Mouse (Mus musculus) hindbrain, embryonic 14.5 days (tissue): ENCODE data around the gene Gpr183. TPM values are rescaled to one million over a fixed set of nuclear protein-coding genes. Genes with fewer than 3 reads are reported as not detected.

Experiments
- ATAC-seq: fragments of 200-750 bp; cut with Nextera tagmentation; 2 replicates; pipeline ENCODE4 v1.8.0; 2017; ENCODE audit warnings: moderate number of reproducible peaks, mild to moderate bottlenecking, moderate TSS enrichment, moderate library complexity; ENCODE audit not compliant: low FRiP score
- DNase-seq: peaks from one replicate; pipeline ENCODE4 v3.0.0-alpha.2; 2015; ENCODE audit warnings: low spot score
- H3K27ac ChIP-seq: fragments of 300-500 bp; sonication (generic); 2 replicates; pipeline ENCODE4 v1.5.1; 2014; ENCODE audit warnings: mild to moderate bottlenecking, moderate library complexity
- H3K27me3 ChIP-seq: fragments of 300-500 bp; sonication (generic); 2 replicates; pipeline ENCODE4 v1.6.1; 2014; ENCODE audit warnings: mild to moderate bottlenecking, low read length, mixed read lengths; ENCODE audit not compliant: control insufficient read depth, insufficient read depth
- H3K36me3 ChIP-seq: fragments of 300-500 bp; sonication (generic); replicated peaks from 2 replicates; pipeline ENCODE4 v1.6.1; 2014; ENCODE audit not compliant: control insufficient read depth, insufficient read depth
- H3K4me1 ChIP-seq: fragments of 300-500 bp; sonication (generic); replicated peaks from 2 replicates; pipeline ENCODE4 v1.6.1; 2014; ENCODE audit warnings: antibody characterized with exemption, low read length, mixed read lengths; ENCODE audit not compliant: control insufficient read depth, insufficient read depth
- H3K4me2 ChIP-seq: fragments of 300-500 bp; sonication (generic); replicated peaks from 2 replicates; pipeline ENCODE4 v1.6.1; 2014; ENCODE audit warnings: mild to moderate bottlenecking, moderate library complexity
- H3K4me3 ChIP-seq: fragments of 300-500 bp; sonication (generic); replicated peaks from 2 replicates; pipeline ENCODE4 v1.5.1; 2014; ENCODE audit warnings: mild to moderate bottlenecking, low read length
- H3K9ac ChIP-seq: fragments of 300-500 bp; sonication (generic); 2 replicates; pipeline ENCODE4 v1.6.1; 2014
- H3K9me3 ChIP-seq: fragments of 300-500 bp; sonication (generic); 2 replicates; pipeline ENCODE4 v1.6.1; 2016; ENCODE audit warnings: low read length; ENCODE audit not compliant: control insufficient read depth
- WGBS: fragments of 180-500 bp; shearing (Covaris S2); extraction: QIAGEN DNeasy Blood & Tissue Kit; methylation state at CpG from one replicate; pipeline ENCODE4 v1.1.7; 2014; 5-methylcytosine and 5-hydroxymethylcytosine counted together
- polyA plus RNA-seq: library from polyadenylated mRNA; unstranded; fragments of >200 nt; fragmentation: Nextera tagmentation; extraction: Ambion mirVana; gene quantifications from 2 replicates; pipeline ENCODE4 v1.2.1, GENCODE M21; 2014

Gpr183 gene
- polyA plus RNA-seq, 1 experiment from 2014 or later: 1.4 TPM

DNA sequence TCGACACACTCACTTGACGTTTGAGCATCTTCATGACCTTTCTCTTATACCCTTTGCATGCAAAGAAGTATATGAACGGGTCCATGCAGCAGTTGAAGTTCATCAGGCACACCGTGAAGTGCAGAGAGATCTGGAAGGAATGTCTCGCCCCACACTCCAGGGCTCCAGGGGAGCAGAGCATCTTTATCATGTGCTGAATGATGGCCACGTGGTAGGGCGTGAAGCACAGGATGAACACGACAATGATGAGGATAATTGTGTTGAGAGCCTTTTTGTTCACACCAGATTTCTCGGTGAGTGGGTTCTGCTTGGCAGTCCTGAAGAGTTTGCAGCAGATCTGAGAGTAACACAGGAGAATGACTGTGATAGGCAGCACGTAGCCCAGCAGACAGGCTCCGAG lies 10.9 kb downstream of the Gpr183 start:
- DNase-seq (no peak), ATAC-seq (no peak)
- H3K4me2 ChIP-seq: no peak overlapping the region
- WGBS: 94% methylated on average over 11 of the region's 11 CpGs
- no peaks in the 10 kb centered on the region for H3K27me3 ChIP-seq
- H3K9me3 ChIP-seq: no peaks in the 10 kb centered on the region
- no peaks in the 10 kb centered on the region for H3K36me3 ChIP-seq
- no peaks in the 10 kb centered on the region for H3K4me1 ChIP-seq
- no peak overlapping the region for H3K4me3 ChIP-seq
- H3K27ac ChIP-seq: no peak overlapping the region
- H3K9ac ChIP-seq: no peak overlapping the region

DNA sequence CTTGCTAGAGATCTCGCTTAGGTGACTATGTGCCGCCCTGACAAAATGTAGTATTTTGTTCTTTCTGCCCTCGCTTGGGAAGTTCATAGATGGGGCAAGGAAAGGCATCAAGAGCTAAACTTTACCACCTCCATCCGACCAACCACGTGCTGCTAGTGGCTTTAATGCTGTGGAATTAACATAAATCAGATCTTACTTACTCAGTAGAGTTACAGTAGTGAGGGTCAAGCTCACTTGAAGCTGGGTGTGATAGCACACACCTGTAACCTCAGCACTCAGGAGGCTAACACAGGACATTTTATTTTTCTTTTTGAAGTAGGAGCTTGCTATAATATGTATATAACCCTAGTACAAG lies 13.0 kb downstream of the Gpr183 start:
- Histone ChIP-seq H3K36me3 (no peaks in the 10 kb centered on the region), H3K4me2 (no peak overlapping the region), H3K9me3 (no peaks in the 10 kb centered on the region), H3K27me3 (no peaks in the 10 kb centered on the region), H3K4me1 (no peaks in the 10 kb centered on the region), H3K27ac (no peak overlapping the region), H3K9ac (no peak overlapping the region), H3K4me3 (no peak overlapping the region)
- 93% methylated on average over 5 of the region's 5 CpGs for WGBS
- ATAC-seq (no peak), DNase-seq (no peak)

DNA sequence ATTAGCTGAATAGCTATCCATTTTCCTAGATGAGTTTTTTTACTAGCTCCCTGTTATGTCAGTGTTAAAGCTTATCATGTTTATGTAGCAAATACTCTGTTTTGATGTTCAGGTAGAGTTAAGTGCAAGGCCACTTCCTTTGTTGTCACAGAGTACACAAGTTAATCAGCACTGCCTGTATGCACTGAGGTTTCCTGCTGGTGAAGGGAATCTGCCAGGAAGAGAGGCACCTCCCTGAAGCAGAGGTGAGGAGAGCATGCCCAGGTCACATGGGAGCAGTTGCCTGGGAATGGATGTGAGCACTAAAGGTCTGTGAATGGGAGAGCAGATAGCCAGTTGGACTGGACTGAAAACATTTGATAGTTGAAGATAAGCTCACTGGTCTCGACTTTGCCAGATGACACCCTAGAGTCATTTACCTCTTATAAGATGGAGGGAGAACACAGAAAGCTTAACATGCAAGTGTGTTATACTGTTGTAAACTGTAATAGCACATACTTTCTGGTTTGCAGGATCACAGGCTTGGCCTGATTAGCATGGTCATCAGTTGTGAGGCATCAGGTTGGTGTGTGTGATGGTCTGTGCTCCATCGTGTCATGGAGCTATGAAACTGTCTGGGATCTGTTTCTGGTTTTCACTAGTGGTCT lies 13.5 kb downstream of the Gpr183 start:
- Histone ChIP-seq H3K27me3 (no peaks in the 10 kb centered on the region), H3K4me2 (no peak overlapping the region), H3K9ac (no peak overlapping the region), H3K4me3 (no peak overlapping the region), H3K36me3 (no peaks in the 10 kb centered on the region), H3K4me1 (no peaks in the 10 kb centered on the region), H3K27ac (no peak overlapping the region), H3K9me3 (no peaks in the 10 kb centered on the region)
- no peak for ATAC-seq
- 95% methylated on average over 2 of the region's 2 CpGs for WGBS
- no peak for DNase-seq

DNA sequence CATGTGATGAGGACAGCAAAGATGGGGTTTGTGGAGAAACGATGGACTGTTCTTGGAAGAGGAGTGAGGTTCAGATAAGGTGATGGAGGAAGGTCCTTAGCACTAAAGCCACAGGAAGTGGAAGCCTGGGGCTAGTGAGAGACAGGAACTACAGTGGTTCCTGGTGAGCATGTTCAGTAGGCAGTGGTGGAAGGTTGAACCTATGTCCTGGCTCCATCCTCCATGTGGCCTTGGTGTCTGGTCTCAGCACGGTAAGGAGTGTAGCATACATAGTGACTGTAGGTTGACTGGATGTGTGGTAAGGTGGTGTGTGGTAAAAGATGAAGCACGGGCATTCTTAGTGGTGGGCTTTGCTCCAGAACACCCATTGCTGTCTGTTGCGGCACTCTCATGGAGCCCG lies 15.1 kb downstream of the Gpr183 start:
- no peak for DNase-seq
- no peaks in the 10 kb centered on the region for H3K4me1 ChIP-seq
- no peaks in the 10 kb centered on the region for H3K36me3 ChIP-seq
- H3K4me3 ChIP-seq: no peak overlapping the region
- 97% methylated on average over 5 of the region's 5 CpGs for WGBS
- no peak overlapping the region for H3K9ac ChIP-seq
- H3K9me3 ChIP-seq: no peaks in the 10 kb centered on the region
- H3K27me3 ChIP-seq: no peaks in the 10 kb centered on the region
- no peak for ATAC-seq
- no peak overlapping the region for H3K27ac ChIP-seq
- H3K4me2 ChIP-seq: no peak overlapping the region

DNA sequence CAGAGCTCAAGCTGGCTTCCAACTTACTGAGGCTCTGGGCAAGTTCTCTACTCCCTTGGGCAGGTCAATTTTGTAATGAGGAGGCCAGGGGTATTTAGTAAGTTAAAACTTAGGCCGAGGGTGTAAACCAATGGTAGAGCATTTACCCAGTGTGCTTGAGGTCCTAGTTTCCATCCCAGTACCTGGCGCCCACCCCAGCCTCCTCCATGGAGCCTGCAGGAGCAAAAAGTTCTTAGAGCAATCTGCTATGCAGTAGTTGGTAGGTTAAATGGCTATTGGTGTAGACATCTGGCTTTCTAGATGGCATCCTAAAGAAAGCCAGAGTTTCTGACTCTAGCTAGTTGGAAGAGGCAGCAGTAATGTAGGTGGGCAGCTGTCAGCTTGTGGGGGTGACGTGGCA lies 15.6 kb downstream of the Gpr183 start:
- Histone ChIP-seq H3K4me1 (no peaks in the 10 kb centered on the region), H3K36me3 (no peaks in the 10 kb centered on the region), H3K4me3 (no peak overlapping the region), H3K9ac (no peak overlapping the region), H3K4me2 (no peak overlapping the region), H3K27me3 (no peaks in the 10 kb centered on the region), H3K27ac (no peak overlapping the region), H3K9me3 (no peaks in the 10 kb centered on the region)
- 99% methylated on average over 3 of the region's 3 CpGs for WGBS
- ATAC-seq (no peak), DNase-seq (no peak)

- Histone ChIP-seq H3K4me2 (no peak overlapping the region), H3K27me3 (no peaks in the 10 kb centered on the region), H3K27ac (no peak overlapping the region), H3K9me3 (peaks cover 8% of the 10 kb centered on the region; the same call in 1 of the 2 replicates), H3K36me3 (no peaks in the 10 kb centered on the region), H3K9ac (no peak overlapping the region), H3K4me1 (no peaks in the 10 kb centered on the region), H3K4me3 (no peak overlapping the region)
- 90% methylated on average over 3 of the region's 3 CpGs for WGBS
- DNase-seq: no peak
- ATAC-seq: no peak
Measured at GRCm38 (mm10) chr14:121947966-121948365, 17.0 kb downstream of the Gpr183 start.

DNA sequence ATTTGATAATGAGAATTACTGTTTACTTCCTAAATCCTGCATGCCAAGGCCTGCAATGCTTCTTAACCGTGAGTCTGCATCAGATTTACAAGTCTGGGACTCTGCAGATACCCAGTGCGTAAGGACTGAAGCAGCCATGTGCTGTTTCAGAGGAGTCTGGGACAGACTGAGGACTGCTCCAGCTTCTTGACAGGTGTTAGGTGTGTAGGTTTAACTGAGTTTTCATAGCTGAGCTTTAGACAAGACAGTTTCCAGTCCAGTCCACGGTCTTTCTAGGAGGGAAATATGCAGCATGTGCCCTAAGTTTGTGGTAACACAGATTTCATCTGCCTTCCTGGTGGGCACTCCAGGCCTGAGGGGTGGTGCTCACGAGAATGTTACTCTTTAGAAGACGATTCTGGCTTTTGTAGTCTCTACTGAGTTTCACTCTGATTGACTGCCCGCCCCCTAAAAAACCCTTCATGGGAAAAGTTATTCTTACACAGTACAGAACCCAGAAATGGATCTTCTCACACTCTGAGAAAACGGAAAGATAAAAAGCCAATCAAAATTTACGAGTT lies 17.7 kb downstream of the Gpr183 start:
- Histone ChIP-seq H3K9me3 (peaks cover 13% of the 10 kb centered on the region; the same call in 1 of the 2 replicates), H3K9ac (no peak overlapping the region), H3K4me3 (no peak overlapping the region), H3K4me1 (no peaks in the 10 kb centered on the region), H3K27ac (no peak overlapping the region), H3K36me3 (no peaks in the 10 kb centered on the region), H3K4me2 (no peak overlapping the region), H3K27me3 (no peaks in the 10 kb centered on the region)
- DNase-seq (no peak), ATAC-seq (no peak)
- 82% methylated on average over 8 of the region's 8 CpGs for WGBS

DNA sequence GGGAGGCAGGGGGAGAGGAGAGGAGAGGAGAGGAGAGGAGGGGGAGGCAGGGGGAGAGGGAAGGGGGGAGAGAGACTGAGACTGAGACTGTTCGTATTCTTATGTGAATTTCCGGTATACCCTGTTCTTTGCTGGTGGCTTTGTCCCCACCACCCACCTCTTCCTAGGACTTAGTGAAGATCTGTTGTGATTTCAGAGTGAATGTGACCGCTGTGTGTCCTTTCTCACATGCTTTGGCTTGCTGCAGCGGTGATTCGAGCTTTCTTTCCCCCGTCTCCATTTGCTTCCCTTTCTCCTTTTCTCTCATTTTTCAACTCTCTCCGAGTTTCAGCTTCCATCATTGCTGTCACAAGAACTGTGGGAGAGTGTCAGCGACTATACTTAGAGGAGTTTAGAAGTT lies 18.3 kb downstream of the Gpr183 start:
- Histone ChIP-seq H3K27ac (no peak overlapping the region), H3K9me3 (peaks cover 13% of the 10 kb centered on the region; the same call in 1 of the 2 replicates), H3K9ac (no peak overlapping the region), H3K4me2 (no peak overlapping the region), H3K27me3 (no peaks in the 10 kb centered on the region), H3K36me3 (no peaks in the 10 kb centered on the region), H3K4me3 (no peak overlapping the region), H3K4me1 (no peaks in the 10 kb centered on the region)
- DNase-seq: no peak
- 73% methylated on average over 8 of the region's 8 CpGs for WGBS
- ATAC-seq: no peak

GRCm38 (mm10) chr14:121946131-121946530 lies 18.9 kb downstream of the Gpr183 start:
- H3K4me2 ChIP-seq: no peak overlapping the region
- H3K4me1 ChIP-seq: no peaks in the 10 kb centered on the region
- no peak overlapping the region for H3K27ac ChIP-seq
- H3K4me3 ChIP-seq: no peak overlapping the region
- DNase-seq (no peak), ATAC-seq (no peak)
- no peaks in the 10 kb centered on the region for H3K36me3 ChIP-seq
- no peak overlapping the region for H3K9ac ChIP-seq
- H3K9me3 ChIP-seq: peaks cover 13% of the 10 kb centered on the region; the same call in 1 of the 2 replicates
- no peaks in the 10 kb centered on the region for H3K27me3 ChIP-seq
- WGBS: 94% methylated on average over 5 of the region's 5 CpGs

DNA sequence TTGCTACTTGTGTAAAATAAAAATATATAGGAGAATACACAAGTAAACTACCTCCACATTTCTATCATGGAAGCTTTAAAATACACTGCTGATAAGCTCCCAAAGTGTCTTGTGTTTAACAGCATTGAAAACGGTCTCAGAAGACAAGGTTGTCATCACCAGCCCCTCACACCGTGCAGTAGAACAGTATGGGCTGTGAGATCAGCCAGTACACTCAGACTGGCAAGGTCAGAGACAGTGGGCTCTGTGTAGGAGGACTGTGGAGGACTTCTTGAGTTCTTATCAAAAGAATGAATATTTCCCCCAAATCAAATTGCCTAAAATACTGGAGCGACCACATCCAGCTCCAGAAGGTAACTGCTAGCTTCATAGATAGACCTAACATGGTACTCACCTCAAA lies 25.4 kb downstream of the Gpr183 start:
- 93% methylated on average over 3 of the region's 3 CpGs for WGBS
- no peak overlapping the region for H3K9ac ChIP-seq
- H3K4me2 ChIP-seq: no peak overlapping the region
- H3K9me3 ChIP-seq: peaks cover 18% of the 10 kb centered on the region; the same call in 1 of the 2 replicates
- no peak overlapping the region for H3K4me3 ChIP-seq
- ATAC-seq (no peak), DNase-seq (no peak)
- H3K27ac ChIP-seq: no peak overlapping the region
- H3K36me3 ChIP-seq: no peaks in the 10 kb centered on the region
- no peaks in the 10 kb centered on the region for H3K27me3 ChIP-seq
- no peaks in the 10 kb centered on the region for H3K4me1 ChIP-seq
